Mouse (Mus musculus) midbrain, postnatal 0 days (tissue): ENCODE data around the gene Kcnk13. TPM values are rescaled to one million over a fixed set of nuclear protein-coding genes. Genes with fewer than 3 reads are reported as not detected.
A peak's percentile ranks its signal among the peaks of the same experiment; 100 is the strongest.

Source experiments
- ATAC-seq: fragments of 200-750 bp; cut with Nextera tagmentation; 2 replicates; pipeline ENCODE4 v1.8.0; 2017; ENCODE audit warnings: moderate number of reproducible peaks, mild to moderate bottlenecking, moderate TSS enrichment, moderate library complexity; ENCODE audit not compliant: low FRiP score
- DNase-seq: peaks from one replicate; pipeline ENCODE4 v3.0.0-alpha.2; 2015; ENCODE audit warnings: low spot score
- H3K27ac ChIP-seq: fragments of 300-500 bp; sonication (generic); 2 replicates; pipeline ENCODE4 v1.5.1; 2014; ENCODE audit warnings: low read depth, mild to moderate bottlenecking, low read length, mixed read lengths
- H3K27me3 ChIP-seq: fragments of 300-500 bp; sonication (generic); 2 replicates; pipeline ENCODE4 v1.6.1; 2014; ENCODE audit warnings: low read length, control low read depth, mixed read lengths; ENCODE audit not compliant: insufficient read depth
- H3K36me3 ChIP-seq: fragments of 300-500 bp; sonication (generic); 2 replicates; pipeline ENCODE4 v1.6.1; 2014; ENCODE audit warnings: low read length, control low read depth, mixed read lengths; ENCODE audit not compliant: insufficient read depth
- H3K4me1 ChIP-seq: fragments of 300-500 bp; sonication (generic); 2 replicates; pipeline ENCODE4 v1.6.1; 2014; ENCODE audit warnings: mild to moderate bottlenecking, control low read depth, antibody characterized with exemption, low read length, mixed read lengths; ENCODE audit not compliant: insufficient read depth
- H3K4me2 ChIP-seq: fragments of 300-500 bp; sonication (generic); 2 replicates; pipeline ENCODE4 v1.6.1; 2014; ENCODE audit warnings: low read depth, mild to moderate bottlenecking, low read length, mixed read lengths; ENCODE audit not compliant: poor library complexity, severe bottlenecking
- H3K4me3 ChIP-seq: fragments of 300-500 bp; sonication (generic); 2 replicates; pipeline ENCODE4 v1.5.1; 2014; ENCODE audit warnings: low read depth, mild to moderate bottlenecking, low read length, moderate library complexity
- H3K9ac ChIP-seq: fragments of 300-500 bp; sonication (generic); replicated peaks from 2 replicates; pipeline ENCODE4 v1.6.1; 2014; ENCODE audit warnings: mild to moderate bottlenecking, low read length, moderate library complexity, mixed read lengths; ENCODE audit not compliant: poor library complexity, severe bottlenecking
- H3K9me3 ChIP-seq: fragments of 300-500 bp; sonication (generic); 2 replicates; pipeline ENCODE4 v1.6.1; 2016; ENCODE audit warnings: low read length, control low read depth
- CTCF ChIP-seq: IDR thresholded peaks from 2 replicates; pipeline ENCODE4 v1.5.1; 2016; ENCODE audit warnings: antibody characterized with exemption, mild to moderate bottlenecking
- WGBS: fragments of 180-500 bp; shearing (Covaris S2); extraction: QIAGEN DNeasy Blood & Tissue Kit; methylation state at CpG from one replicate; pipeline ENCODE4 v1.1.7; 2014; 5-methylcytosine and 5-hydroxymethylcytosine counted together
- polyA plus RNA-seq: library from polyadenylated mRNA; unstranded; fragments of >200 nt; fragmentation: Nextera tagmentation; extraction: Ambion mirVana; gene quantifications from 2 replicates; pipeline ENCODE4 v1.2.1, GENCODE M21; 2015
- total RNA-seq: library from RNA; depleted of rRNA; stranded (reverse); fragments of >200 nt; gene quantifications from 2 replicates; pipeline ENCODE4 v1.2.3, GENCODE M21; 2014

Kcnk13 gene
- total and polyA plus RNA-seq, 2 experiments from 2014 or later: 1.3 to 1.5 TPM

GRCm38 (mm10) chr12:99999726-100000125, 35.4 kb downstream of the Kcnk13 start:
- TF ChIP-seq CTCF: no peak
- Histone ChIP-seq H3K4me2 (no peak overlapping the region), H3K9me3 (no peaks in the 10 kb centered on the region), H3K27me3 (no peaks in the 10 kb centered on the region), H3K9ac (no peak overlapping the region), H3K4me1 (no peaks in the 10 kb centered on the region), H3K36me3 (no peaks in the 10 kb centered on the region), H3K4me3 (no peak overlapping the region), H3K27ac (no peak overlapping the region)
- DNase-seq: no peak
- WGBS: 89% methylated on average over 5 of the region's 5 CpGs
- no peak for ATAC-seq

GRCm38 (mm10) chr12:100000381-100000780, 36.1 kb downstream of the Kcnk13 start:
- no peaks in the 10 kb centered on the region for H3K4me1 ChIP-seq
- no peak overlapping the region for H3K4me3 ChIP-seq
- H3K4me2 ChIP-seq: no peak overlapping the region
- WGBS: 72% methylated on average over 7 of the region's 7 CpGs
- no peak overlapping the region for H3K27ac ChIP-seq
- no peak overlapping the region for H3K9ac ChIP-seq
- no peak for DNase-seq
- H3K9me3 ChIP-seq: no peaks in the 10 kb centered on the region
- TF ChIP-seq CTCF: no peak
- H3K36me3 ChIP-seq: no peaks in the 10 kb centered on the region
- H3K27me3 ChIP-seq: no peaks in the 10 kb centered on the region
- no peak for ATAC-seq

GRCm38 (mm10) chr12:100001246-100001645, 36.9 kb downstream of the Kcnk13 start:
- Histone ChIP-seq H3K4me3 (no peak overlapping the region), H3K9me3 (no peaks in the 10 kb centered on the region), H3K36me3 (no peaks in the 10 kb centered on the region), H3K27me3 (no peaks in the 10 kb centered on the region), H3K4me1 (no peaks in the 10 kb centered on the region), H3K4me2 (no peak overlapping the region), H3K27ac (no peak overlapping the region), H3K9ac (no peak overlapping the region)
- ATAC-seq (no peak), DNase-seq (no peak)
- no peak for TF ChIP-seq CTCF
- WGBS: 90% methylated on average over 3 of the region's 3 CpGs

- 78% methylated on average over 3 of the region's 3 CpGs for WGBS
- no peak overlapping the region for H3K9ac ChIP-seq
- H3K4me1 ChIP-seq: no peaks in the 10 kb centered on the region
- peak; percentile 17 for DNase-seq
- no peak for TF ChIP-seq CTCF
- no peaks in the 10 kb centered on the region for H3K27me3 ChIP-seq
- no peak overlapping the region for H3K4me3 ChIP-seq
- H3K4me2 ChIP-seq: no peak overlapping the region
- H3K9me3 ChIP-seq: no peaks in the 10 kb centered on the region
- H3K27ac ChIP-seq: no peak overlapping the region
- ATAC-seq: no peak
- no peaks in the 10 kb centered on the region for H3K36me3 ChIP-seq
These were observed 37.6 kb downstream of the Kcnk13 start for GRCm38 (mm10) chr12:100001910-100002309.

- H3K36me3 ChIP-seq: no peaks in the 10 kb centered on the region
- no peaks in the 10 kb centered on the region for H3K9me3 ChIP-seq
- H3K27ac ChIP-seq: no peak overlapping the region
- H3K4me3 ChIP-seq: no peak overlapping the region
- peak; percentile 44; the same call in 1 of the 2 replicates for ATAC-seq
- no peaks in the 10 kb centered on the region for H3K4me1 ChIP-seq
- no peaks in the 10 kb centered on the region for H3K27me3 ChIP-seq
- 39% methylated on average over 8 of the region's 8 CpGs for WGBS
- no peak overlapping the region for H3K9ac ChIP-seq
- TF ChIP-seq CTCF: no peak
- no peak overlapping the region for H3K4me2 ChIP-seq
- peak; percentile 89 for DNase-seq
These were observed 38.8 kb downstream of the Kcnk13 start for GRCm38 (mm10) chr12:100002914-100003587.

- H3K27ac ChIP-seq: no peak overlapping the region
- no peak overlapping the region for H3K4me3 ChIP-seq
- H3K4me1 ChIP-seq: no peaks in the 10 kb centered on the region
- whole genome bisulfite sequencing: 93% methylated on average over 5 of the region's 5 CpGs
- no peak for TF ChIP-seq CTCF
- H3K36me3 ChIP-seq: no peaks in the 10 kb centered on the region
- no peaks in the 10 kb centered on the region for H3K9me3 ChIP-seq
- DNase-seq (no peak), ATAC-seq (no peak)
- H3K27me3 ChIP-seq: no peaks in the 10 kb centered on the region
- no peak overlapping the region for H3K4me2 ChIP-seq
- no peak overlapping the region for H3K9ac ChIP-seq
These were observed 41.0 kb downstream of the Kcnk13 start for GRCm38 (mm10) chr12:100005285-100005684.
